In the genomic region with DNA sequence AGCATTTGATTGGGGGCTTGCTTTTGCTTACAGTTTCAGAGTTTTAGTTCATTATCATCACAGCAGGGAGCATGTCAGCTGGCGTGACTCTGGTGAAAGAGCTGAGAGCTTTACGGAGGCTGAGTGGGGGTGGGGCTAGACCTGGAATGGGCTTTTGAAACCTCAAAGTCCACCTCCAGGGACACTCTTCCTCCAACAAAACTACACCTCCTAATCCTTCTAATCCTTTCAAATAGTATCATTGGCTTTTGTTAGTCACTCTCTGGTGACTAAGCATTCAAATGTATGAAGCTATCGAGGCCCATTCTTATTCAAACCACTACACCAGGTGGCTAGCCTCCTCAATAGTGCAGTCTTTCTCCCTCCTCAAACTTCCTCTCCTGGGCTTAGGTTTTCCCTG, we compare ENCODE assay signal across 18 mouse cellular contexts. TPM values are rescaled to one million over a fixed set of nuclear protein-coding genes. Genes with fewer than 3 reads are reported as not detected.
"Had no signal": no experiment of that assay in that cellular context is flagged by ENCODE, and none has a peak within 500 bp of the region (broad histone marks: within the 10 kb centered on the region; RNA-seq: fewer than 3 reads in every experiment).

No protein-coding gene starts in this region.

- H3K4me3 ChIP-seq: layer of hippocampus, adult 2 months; limb, embryonic 12.5 days; liver, embryonic 13.5 days; midbrain, embryonic 13.5 days had no signal

- DNase-seq: kidney, adult 9 months; kidney, postnatal 36 days; liver; liver, embryonic 13.5 days; liver, postnatal 0 days; right cerebral cortex, postnatal 14 days; thymus, postnatal 36 days had no signal

- H3K36me3 ChIP-seq: limb, embryonic 12.5 days; liver, embryonic 13.5 days; midbrain, embryonic 13.5 days had no signal

- H3K27me3 ChIP-seq: limb, embryonic 12.5 days; liver, embryonic 13.5 days; midbrain, embryonic 13.5 days had no signal

- ATAC-seq: liver, postnatal 0 days; midbrain, embryonic 13.5 days had no signal

- H3K9me3 ChIP-seq: liver, embryonic 13.5 days; midbrain, embryonic 13.5 days had no signal

- H3K4me1 ChIP-seq: limb, embryonic 12.5 days; liver, embryonic 13.5 days; midbrain, embryonic 13.5 days had no signal

- H3K4me2 ChIP-seq: limb, embryonic 12.5 days; liver, embryonic 13.5 days; midbrain, embryonic 13.5 days had no signal

- H3K27ac ChIP-seq: kidney, postnatal 0 days; layer of hippocampus, adult 2 months; limb, embryonic 12.5 days; liver, embryonic 13.5 days; midbrain, embryonic 13.5 days had no signal

- H3K9ac ChIP-seq: limb, embryonic 12.5 days; liver, embryonic 13.5 days; liver, postnatal 0 days; midbrain, embryonic 13.5 days had no signal

RNA-seq across cellular contexts. Expression of a gene that starts 1.8 kb away (rescaled TPM):
- total RNA-seq: layer of hippocampus, adult 2 months; layer of hippocampus, postnatal 10 days; left cerebral cortex, postnatal 36 days; megakaryocyte progenitor cell, adult 5-6 weeks; midbrain, postnatal 0 days had no signal
- polyA plus RNA-seq: limb, embryonic 12.5 days; liver, embryonic 13.5 days; liver, postnatal 0 days; lung, embryonic 16.5 days; midbrain, embryonic 13.5 days; midbrain, postnatal 0 days; neural tube, embryonic 14.5 days had no signal

RNA-seq across cellular contexts. Expression of a gene that starts 20.4 kb away (rescaled TPM):
- total RNA-seq: layer of hippocampus, adult 2 months; layer of hippocampus, postnatal 10 days; megakaryocyte progenitor cell, adult 5-6 weeks; midbrain, postnatal 0 days had no signal
- polyA plus RNA-seq: kidney, postnatal 0 days; limb, embryonic 12.5 days; liver, embryonic 13.5 days; liver, postnatal 0 days; lung, embryonic 16.5 days; midbrain, embryonic 13.5 days; neural tube, embryonic 14.5 days; thymus, postnatal 0 days had no signal

RNA-seq across cellular contexts. Expression of a gene that starts 35.7 kb away (rescaled TPM):
- polyA plus RNA-seq: kidney, postnatal 0 days; liver, embryonic 13.5 days; liver, postnatal 0 days had no signal

RNA-seq across cellular contexts. Expression of a gene that starts 45.2 kb away (rescaled TPM):
- total RNA-seq: layer of hippocampus, adult 2 months; layer of hippocampus, postnatal 10 days; left cerebral cortex, postnatal 36 days; megakaryocyte progenitor cell, adult 5-6 weeks; midbrain, postnatal 0 days had no signal
- polyA plus RNA-seq: kidney, postnatal 0 days; limb, embryonic 12.5 days; liver, embryonic 13.5 days; liver, postnatal 0 days; lung, embryonic 16.5 days; midbrain, embryonic 13.5 days; midbrain, postnatal 0 days; neural tube, embryonic 14.5 days; thymus, postnatal 0 days had no signal
